In the genomic region with DNA sequence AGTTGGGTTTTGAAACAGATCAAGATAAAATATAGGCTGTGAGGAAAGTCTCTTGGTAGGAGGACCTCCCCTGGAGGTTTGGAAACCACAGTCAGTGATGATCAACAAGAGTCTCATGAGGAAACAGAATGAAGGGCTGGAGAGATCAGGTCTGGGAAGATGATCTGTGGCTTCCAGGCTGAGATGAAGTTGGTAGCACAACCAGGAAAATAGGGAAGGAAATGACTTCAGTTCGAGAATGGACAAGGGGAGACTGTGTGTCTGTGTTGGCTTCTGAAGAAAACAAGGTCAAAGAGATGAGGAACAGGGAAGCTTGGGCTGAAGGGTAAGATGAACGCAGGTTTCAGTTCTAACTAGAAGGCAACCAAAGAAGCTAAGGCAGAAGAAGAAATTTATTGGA, we compare ENCODE assay signal across 13 mouse cellular contexts.
"Had no signal": no experiment of that assay in that cellular context is flagged by ENCODE, and none has a peak within 500 bp of the region (broad histone marks: within the 10 kb centered on the region; RNA-seq: fewer than 3 reads in every experiment).

No protein-coding gene starts in this region.

- H3K27ac ChIP-seq: kidney, postnatal 0 days; limb, embryonic 13.5 days; midbrain, embryonic 15.5 days; neural tube, embryonic 13.5 days; stomach, embryonic 15.5 days had no signal

- DNase-seq: kidney, adult 9 months; kidney, postnatal 4 days; left cerebral cortex, postnatal 4 days; lung, embryonic 14.5 days; lung, postnatal 10 days; right cerebral cortex, postnatal 14 days; thymus, adult 2 months; thymus, postnatal 25 days had no signal

- H3K4me1 ChIP-seq: midbrain, embryonic 15.5 days; neural tube, embryonic 13.5 days; stomach, embryonic 15.5 days had no signal

- H3K9me3 ChIP-seq: midbrain, embryonic 15.5 days; neural tube, embryonic 13.5 days; stomach, embryonic 15.5 days had no signal

- H3K36me3 ChIP-seq: limb, embryonic 13.5 days; midbrain, embryonic 15.5 days; neural tube, embryonic 13.5 days; stomach, embryonic 15.5 days had no signal

- H3K4me3 ChIP-seq: limb, embryonic 13.5 days; midbrain, embryonic 15.5 days; neural tube, embryonic 13.5 days; stomach, embryonic 15.5 days had no signal

- H3K27me3 ChIP-seq: limb, embryonic 13.5 days; midbrain, embryonic 15.5 days; neural tube, embryonic 13.5 days; stomach, embryonic 15.5 days had no signal
